Mouse (Mus musculus) G1E (cell line): Measurements from ENCODE around the gene Trpt1.

Experiments
- CTCF ChIP-seq: IDR thresholded peaks from 2 replicates; pipeline ENCODE4 v1.5.1; 2012; ENCODE audit warnings: low read depth, low read length, inconsistent platforms, mixed read lengths
- GATA1 ChIP-seq: IDR thresholded peaks from 2 replicates; pipeline ENCODE4 v1.6.1; 2012; ENCODE audit warnings: borderline replicate concordance, low read length, inconsistent platforms, mixed read lengths
- POLR2AphosphoS5 ChIP-seq: IDR thresholded peaks from 2 replicates; pipeline ENCODE4 v1.6.1; 2012; ENCODE audit warnings: low read depth, low read length, inconsistent platforms; ENCODE audit not compliant: insufficient replicate concordance

DNA sequence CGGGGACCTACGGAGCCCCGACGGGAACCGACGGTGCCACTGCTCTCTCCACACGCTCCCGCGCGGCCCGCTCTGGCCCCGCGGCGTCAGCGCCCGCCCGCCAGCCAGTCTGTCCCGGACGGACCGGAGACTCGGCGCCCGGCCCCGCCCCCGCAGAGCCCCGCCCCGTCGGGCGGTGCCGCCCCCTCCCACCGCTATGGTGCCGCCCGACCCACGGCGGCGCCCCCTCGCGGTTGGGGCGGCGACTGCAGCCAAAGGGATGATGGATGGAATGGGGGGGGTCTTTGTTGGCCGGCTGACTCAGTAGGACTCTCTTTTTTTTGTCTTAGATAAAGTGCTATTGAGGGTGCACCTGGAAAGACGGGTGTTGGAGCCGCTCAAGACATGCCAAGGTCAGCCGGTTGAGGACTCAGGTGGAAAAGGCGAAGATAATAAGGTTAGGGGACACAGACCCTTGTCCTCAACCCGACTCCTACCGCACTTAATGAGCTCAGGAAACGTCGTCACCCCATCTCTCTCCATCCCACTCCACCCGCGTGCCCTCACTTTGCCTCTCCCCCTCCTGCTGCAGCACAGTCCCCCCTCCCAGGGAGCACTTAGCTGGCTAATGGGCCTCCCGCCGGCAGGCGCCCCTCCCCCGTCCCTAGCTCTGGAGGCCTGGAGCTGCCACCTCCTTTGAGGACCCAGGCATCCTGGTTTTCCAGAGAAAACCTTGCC is 26.1 kb upstream of the Trpt1 start:
- TF ChIP-seq GATA1 (no peak), CTCF (peak; percentile 31), POLR2AphosphoS5 (no peak)
